In genomic region chr9:44648881-44649281, GRCm38 (mm10) we compare ENCODE assay signal across 20 mouse cellular contexts. TPM values are rescaled to one million over a fixed set of nuclear protein-coding genes. Genes with fewer than 3 reads are reported as not detected.
DNase-seq lines count a peak whose midpoint lies in the region; TF ChIP-seq lines count a peak whose summit lies in the region.
"Had no signal": no experiment of that assay in that cellular context is flagged by ENCODE, and none has a peak within 500 bp of the region (broad histone marks: within the 10 kb centered on the region; RNA-seq: fewer than 3 reads in every experiment).

No protein-coding gene starts in this region.

- TF ChIP-seq POLR2A in spleen, adult 2 months (IDR thresholded peaks at IDR 0.05; ENCODE audit: low read depth, low read length): no peak
- TF ChIP-seq POLR2A in CH12.LX (IDR thresholded peaks at IDR 0.05; ENCODE audit: low read depth, low read length): no peak
- no peak for TF ChIP-seq POLR2A in myocyte (IDR thresholded peaks at IDR 0.05; ENCODE audit: insufficient read length, low read depth)

- H3K9me3 ChIP-seq in CH12.LX (replicated peaks; ENCODE audit: low read length): peaks cover 6% of the 10 kb centered on the region
- H3K9me3 ChIP-seq: heart, embryonic 15.5 days; midbrain, embryonic 10.5 days had no signal

- no peaks in the 10 kb centered on the region for H3K36me3 ChIP-seq in spleen, adult 2 months (ENCODE audit: control insufficient read depth, insufficient read depth, low read length)
- no peaks in the 10 kb centered on the region for H3K36me3 ChIP-seq in CH12.LX (replicated peaks in 1 of 2; ENCODE audit: control insufficient read depth in 1 of 2, insufficient read depth in 1 of 2, low read length in 1 of 2)
- H3K36me3 ChIP-seq in myocyte (ENCODE audit: control insufficient read depth, insufficient read depth): no peaks in the 10 kb centered on the region
- H3K36me3 ChIP-seq: heart, embryonic 15.5 days; midbrain, embryonic 10.5 days had no signal

- DNase-seq in spleen, adult 2 months (ENCODE audit: low read depth in 1 of 2, low spot score in 2 of 2): peak in 1 of 2 experiments; percentile 40
- no peak for DNase-seq in spleen, postnatal 14 days (ENCODE audit: low spot score in 2 of 2)
- peak; percentile 51 for DNase-seq in CH12.LX (ENCODE audit: extremely low read depth)
- peak; percentile 53 to 69 for DNase-seq in thymus, postnatal 36 days
- no peak for DNase-seq in gastrocnemius, postnatal 36 days
- DNase-seq in kidney, postnatal 25 days: no peak
- no peak for DNase-seq in urinary bladder, postnatal 14 days (ENCODE audit: low spot score)
- DNase-seq: cerebellum, adult 8-10 months had no signal

- peak; percentile 58 for TF ChIP-seq EP300 in CH12.LX (IDR thresholded peaks at IDR 0.05; ENCODE audit: low read length)

- no peak for TF ChIP-seq RAD21 in CH12.LX (IDR thresholded peaks at IDR 0.05; ENCODE audit: low read depth, low read length)

- no peak overlapping the region for H3K4me3 ChIP-seq in spleen, adult 2 months (ENCODE audit: extremely low read depth, insufficient read depth, insufficient read length)
- peak overlapping the region in 1 of 3 experiments; percentile 9 for H3K4me3 ChIP-seq in CH12.LX (replicated peaks in 1 of 3; ENCODE audit: low read depth in 2 of 3, low read length in 2 of 3, poor library complexity in 1 of 3)
- H3K4me3 ChIP-seq in myocyte: no peak overlapping the region
- H3K4me3 ChIP-seq: heart, embryonic 15.5 days; midbrain, embryonic 10.5 days had no signal

- H3K27ac ChIP-seq in spleen, adult 2 months (ENCODE audit: insufficient read depth, low read length): 0 out of 2 replicates have a peak overlapping the region, but pooled peaks have one; percentile 16
- no peak overlapping the region for H3K27ac ChIP-seq in CH12.LX (ENCODE audit: insufficient read depth, low read depth)
- H3K27ac ChIP-seq: heart, embryonic 15.5 days; midbrain, embryonic 10.5 days had no signal

- H3ac ChIP-seq in myocyte (ENCODE audit: control insufficient read depth, insufficient read length): no peak overlapping the region

- in situ Hi-C loops in CH12.LX (cut with MboI; ENCODE audit: low pct_ligation_motif_present, low pct_unique_long_range_greater_than_20kb, low sequenced_read_pairs): loop anchor here (5.0 kb wide), 3 partner anchors 37 to 187 kb away; no protein-coding TSS in a partner anchor

- TF ChIP-seq CTCF in spleen, adult 2 months (IDR thresholded peaks at IDR 0.05; ENCODE audit: extremely low read depth, insufficient read depth, insufficient read length, insufficient replicate concordance): no peak
- TF ChIP-seq CTCF in CH12.LX (conservative IDR thresholded peaks at IDR 0.05 in 1 of 2, IDR thresholded peaks at IDR 0.05 in 1 of 2; ENCODE audit: low read depth in 2 of 2, low read length in 2 of 2): no peak

- H3K4me2 ChIP-seq in CH12.LX (ENCODE audit: insufficient read depth, low read depth, poor library complexity, severe bottlenecking) (peak overlapping the region; percentile 29), myocyte (ENCODE audit: low read depth) (no peak overlapping the region)
- H3K4me2 ChIP-seq: heart, embryonic 15.5 days; liver, embryonic 11.5 days had no signal

- H3K27me3 ChIP-seq in spleen, adult 2 months (ENCODE audit: control insufficient read depth, insufficient read depth, low read length): no peaks in the 10 kb centered on the region
- peaks cover 30% of the 10 kb centered on the region for H3K27me3 ChIP-seq in CH12.LX (replicated peaks)
- peaks cover 7% of the 10 kb centered on the region for H3K27me3 ChIP-seq in myocyte (ENCODE audit: control insufficient read depth, insufficient read depth, insufficient read length)
- H3K27me3 ChIP-seq: heart, embryonic 15.5 days had no signal

- no peak overlapping the region for H3K9ac ChIP-seq in CH12.LX (ENCODE audit: insufficient read depth, low read depth)
- H3K9ac ChIP-seq: heart, embryonic 15.5 days had no signal

- WGBS in spleen, adult 2 months: 10% methylated on average over 7 of the region's 7 CpGs

- H3K79me2 ChIP-seq in CH12.LX (replicated peaks; ENCODE audit: control insufficient read depth, extremely low read depth, insufficient read depth, poor library complexity, severe bottlenecking) (no peaks in the 10 kb centered on the region), myocyte (ENCODE audit: control insufficient read depth, insufficient read depth) (no peaks in the 10 kb centered on the region)

- intact Hi-C loops in gastrocnemius, postnatal 36 days (cut with DNase I): no loop called here

- dilution Hi-C loops in CH12.LX (cut with MboI; ENCODE audit: extremely low pct_ligation_motif_present, extremely low pct_unique_long_range_greater_than_20kb, low sequenced_read_pairs): no loop called here

- peaks cover 32% of the 10 kb centered on the region; the same call in 1 of the 2 replicates for H3K4me1 ChIP-seq in spleen, adult 2 months (ENCODE audit: control insufficient read depth, insufficient read depth, insufficient read length)
- peaks cover 22 to 60% of the 10 kb centered on the region in 2 experiments for H3K4me1 ChIP-seq in CH12.LX (ENCODE audit: control insufficient read depth in 1 of 2, insufficient read depth in 2 of 2)

TF ChIP-seq in CH12.LX, 34 proteins besides CTCF, POLR2A, EP300 and RAD21 (continues in another document):
- 0 out of 2 replicates have a peak, but pooled peaks have one; percentile 40 for TF ChIP-seq RCOR1 (conservative IDR thresholded peaks at IDR 0.05; ENCODE audit: low read depth, low read length)
- no peak for TF ChIP-seq UBTF (IDR thresholded peaks at IDR 0.05; ENCODE audit: low read depth, low read length)
- no peak for TF ChIP-seq SMC3 (IDR thresholded peaks at IDR 0.05; ENCODE audit: low read depth, low read length)
- TF ChIP-seq E2F4 (IDR thresholded peaks at IDR 0.05; ENCODE audit: insufficient replicate concordance, low read depth, low read length): no peak
- TF ChIP-seq TCF12 (IDR thresholded peaks at IDR 0.05; ENCODE audit: low read depth, low read length): peak; percentile 82
- TF ChIP-seq MEF2A (IDR thresholded peaks at IDR 0.05; ENCODE audit: borderline replicate concordance, low read depth, low read length): 0 out of 2 replicates have a peak, but pooled peaks have one; percentile 48
- TF ChIP-seq ZKSCAN1 (IDR thresholded peaks at IDR 0.05; ENCODE audit: borderline replicate concordance, low read depth, low read length): no peak
- TF ChIP-seq CHD2 (IDR thresholded peaks at IDR 0.05; ENCODE audit: low read length): 0 out of 2 replicates have a peak, but pooled peaks have one; percentile 34
- TF ChIP-seq MAZ (IDR thresholded peaks at IDR 0.05; ENCODE audit: low read depth, low read length): 0 out of 2 replicates have a peak, but pooled peaks have one; percentile 15
- no peak for TF ChIP-seq POLR2AphosphoS2 (IDR thresholded peaks at IDR 0.05; ENCODE audit: low read depth, low read length)
- TF ChIP-seq PAX5 (IDR thresholded peaks at IDR 0.05; ENCODE audit: low read length): no peak
- peak; percentile 21 for TF ChIP-seq USF1 (IDR thresholded peaks at IDR 0.05; ENCODE audit: low read depth, low read length)
- TF ChIP-seq MAX (IDR thresholded peaks at IDR 0.05; ENCODE audit: low read length): no peak
- no peak for TF ChIP-seq JUND (conservative IDR thresholded peaks at IDR 0.05; ENCODE audit: low read depth, low read length)
- TF ChIP-seq NELFE (IDR thresholded peaks at IDR 0.05; ENCODE audit: low read depth, low read length): no peak
- TF ChIP-seq ELF1 (IDR thresholded peaks at IDR 0.05; ENCODE audit: low read depth, low read length): no peak
- peak; percentile 78 for TF ChIP-seq ETS1 (conservative IDR thresholded peaks at IDR 0.05; ENCODE audit: low read depth, low read length)

TF ChIP-seq in myocyte, 11 proteins besides CTCF, POLR2A, EP300 and RAD21:
- TF ChIP-seq USF1 (IDR thresholded peaks at IDR 0.05; ENCODE audit: low read depth) (no peak), MYOD1 (IDR thresholded peaks at IDR 0.05; ENCODE audit: control insufficient read depth in 1 of 3, insufficient read length in 2 of 3, low read depth in 2 of 3) (peak in 1 of 3 experiments; percentile 3), MAX (IDR thresholded peaks at IDR 0.05; ENCODE audit: low read depth) (no peak), MYOG (IDR thresholded peaks at IDR 0.05; ENCODE audit: control insufficient read depth in 1 of 3, insufficient read depth in 1 of 3, insufficient read length in 2 of 3, low read depth in 2 of 3) (peak in 2 of 3 experiments; percentile 1 to 4)

RNA-seq across cellular contexts. Expression of gene Treh, which starts 24.2 kb away (rescaled TPM):
- not detected in 2 replicates for polyA plus RNA-seq in spleen, adult 2 months (2012; rRNA removed)
- total RNA-seq in CH12.LX (2012; rRNA removed): not detected in 2 replicates
- total RNA-seq in CH12.LX (2014; rRNA removed): not detected in 2 replicates
- polyA plus RNA-seq in CH12.LX (2012; ENCODE audit: insufficient read length, low read depth): not detected in 2 replicates
- 0.02 TPM for polyA plus RNA-seq in myocyte (2012; fragmentation: generic; extraction: Trizol)
- total RNA-seq in gastrocnemius, postnatal 36 days (2021): not detected
- total RNA-seq: gastrocnemius, postnatal 4 days; layer of hippocampus, postnatal 10 days; MEL had no signal
- polyA plus RNA-seq: heart, embryonic 15.5 days; hindbrain, embryonic 16.5 days; kidney, embryonic 14.5 days; liver, embryonic 11.5 days; lung, postnatal 0 days; midbrain, embryonic 10.5 days; neural tube, embryonic 11.5 days; testis, adult 2 months had no signal

RNA-seq across cellular contexts. Expression of gene Ddx6, which starts 44.2 kb away (rescaled TPM):
- 15.3 and 17.3 TPM in 2 replicates for polyA plus RNA-seq in spleen, adult 2 months (2012; rRNA removed)
- total RNA-seq in CH12.LX (2012; rRNA removed): 41.5 and 42.3 TPM in 2 replicates
- total RNA-seq in CH12.LX (2014; rRNA removed): 66.7 and 71.4 TPM in 2 replicates
- 77.1 and 81.2 TPM in 2 replicates for polyA plus RNA-seq in CH12.LX (2012; ENCODE audit: insufficient read length, low read depth)
- polyA plus RNA-seq in myocyte (2012; fragmentation: generic; extraction: Trizol): 25.8 TPM
- total RNA-seq in gastrocnemius, postnatal 36 days (2021): 10 to 100 TPM; 57.4 to 60.7 TPM

Comparison
In these comparisons a context has a peak if more than half of its experiments do, and no peak if none do; other contexts are left out.
1. DNase-seq: peak in CH12.LX (single experiment) and thymus, postnatal 36 days (2 of 2); none in spleen, postnatal 14 days (0 of 2), gastrocnemius, postnatal 36 days (0 of 2), kidney, postnatal 25 days (0 of 2) and urinary bladder, postnatal 14 days (single experiment).